Comparison of ENCODE assay signal across 1 mouse cellular context in the genomic region with DNA sequence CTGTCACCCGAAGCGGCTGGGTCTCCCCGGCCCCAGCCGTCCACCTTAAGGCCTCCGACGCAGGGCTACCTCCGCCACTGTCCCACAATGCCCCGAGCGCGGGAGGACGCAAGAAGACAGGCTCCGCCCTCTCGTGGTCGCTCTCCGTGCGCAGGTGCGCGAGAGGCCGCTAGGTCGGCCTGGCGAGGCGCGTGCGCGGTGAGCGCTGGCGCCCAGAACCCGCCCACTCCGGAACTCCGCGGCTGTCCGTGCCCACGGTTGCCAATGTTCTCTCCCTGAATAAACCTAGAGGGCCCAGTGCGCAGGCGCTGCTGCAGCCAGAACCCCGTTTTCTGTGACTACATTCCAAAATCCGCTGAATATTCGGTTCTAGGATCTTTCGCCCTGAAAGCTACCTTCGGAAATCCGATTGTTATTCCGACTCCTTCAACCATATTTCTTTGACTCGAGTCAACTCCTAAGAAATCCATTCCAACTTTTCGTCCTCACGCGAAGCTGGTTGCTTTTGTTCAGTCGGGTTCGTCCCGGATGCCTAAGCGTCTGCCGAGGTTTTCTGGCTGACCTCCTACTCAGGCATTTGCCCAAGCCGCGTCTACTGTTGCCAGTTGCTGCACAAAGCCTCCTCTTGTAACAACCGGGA.
A peak's percentile ranks its signal among the peaks of the same experiment; 100 is the strongest.
TF ChIP-seq lines count a peak whose summit lies in the region.

Gene Ppp6r1, minus strand, starts transcription at position 108 of the 640 bp plus-strand sequence.

TF ChIP-seq in MEL, 35 proteins besides CTCF, POLR2A, EP300 and RAD21 (continued from another document):
- peak; percentile 84 for TF ChIP-seq POLR2AphosphoS2 (IDR thresholded peaks at IDR 0.05; ENCODE audit: low read length)
- TF ChIP-seq USF1 (IDR thresholded peaks at IDR 0.05; ENCODE audit: low read depth, low read length): peak; percentile 54
- TF ChIP-seq ELF1 (IDR thresholded peaks at IDR 0.05; ENCODE audit: low read depth, low read length): peak; percentile 92
- TF ChIP-seq KAT2A (conservative IDR thresholded peaks at IDR 0.05; ENCODE audit: low read depth, low read length): peak; percentile 57; the same call in 1 of the 2 replicates
- TF ChIP-seq ZMIZ1 (IDR thresholded peaks at IDR 0.05; ENCODE audit: low read depth, low read length): peak; percentile 89
- no peak for TF ChIP-seq MAFK (IDR thresholded peaks at IDR 0.05; ENCODE audit: borderline replicate concordance, low read depth, low read length)
- no peak for TF ChIP-seq ZNF384 (IDR thresholded peaks at IDR 0.05; ENCODE audit: low read depth, low read length)
- TF ChIP-seq E2F4 (IDR thresholded peaks at IDR 0.05; ENCODE audit: borderline replicate concordance, low read depth, low read length): peak; percentile 69; the same call in 1 of the 2 replicates
- TF ChIP-seq CHD2 (IDR thresholded peaks at IDR 0.05; ENCODE audit: low read length): no peak
- TF ChIP-seq NRF1 (IDR thresholded peaks at IDR 0.05; ENCODE audit: insufficient read depth, low read depth, low read length, poor library complexity, severe bottlenecking): peak; percentile 95; the same call in 1 of the 2 replicates
- no peak for TF ChIP-seq ZKSCAN1 (IDR thresholded peaks at IDR 0.05; ENCODE audit: low read depth, low read length)
TF ChIP-seq in MEL: peak in this region for 14.
